Mouse (Mus musculus) stomach, embryonic 16.5 days (tissue): ENCODE measurements around the gene Slc35e3. TPM values are rescaled to one million over a fixed set of nuclear protein-coding genes. Genes with fewer than 3 reads are reported as not detected.

ENCODE experiments used
- ATAC-seq: fragments of 200-750 bp; cut with Nextera tagmentation; 2 replicates; pipeline ENCODE4 v1.8.0; 2017; ENCODE audit warnings: moderate number of reproducible peaks, moderate TSS enrichment; ENCODE audit not compliant: insufficient read depth, low FRiP score
- H3K27ac ChIP-seq: fragments of 300-500 bp; sonication (generic); 2 replicates; pipeline ENCODE4 v1.5.1; 2014; ENCODE audit warnings: low read length
- H3K27me3 ChIP-seq: fragments of 300-500 bp; sonication (generic); 2 replicates; pipeline ENCODE4 v1.6.1; 2014; ENCODE audit warnings: low read length, control low read depth, mixed read lengths; ENCODE audit not compliant: control insufficient read depth, insufficient read depth
- H3K36me3 ChIP-seq: fragments of 300-500 bp; sonication (generic); 2 replicates; pipeline ENCODE4 v1.6.1; 2014; ENCODE audit warnings: low read length; ENCODE audit not compliant: control insufficient read depth, insufficient read depth
- H3K4me1 ChIP-seq: fragments of 300-500 bp; sonication (generic); 2 replicates; pipeline ENCODE4 v1.6.1; 2014; ENCODE audit warnings: low read length, control low read depth, mixed read lengths; ENCODE audit not compliant: control insufficient read depth, insufficient read depth
- H3K4me2 ChIP-seq: fragments of 300-500 bp; sonication (generic); 2 replicates; pipeline ENCODE4 v1.6.1; 2014; ENCODE audit warnings: low read depth, low read length, mixed read lengths
- H3K4me3 ChIP-seq: fragments of 300-500 bp; sonication (generic); replicated peaks from 2 replicates; pipeline ENCODE4 v1.5.1; 2014; ENCODE audit warnings: mild to moderate bottlenecking, low read length
- H3K9ac ChIP-seq: fragments of 300-500 bp; sonication (generic); 2 replicates; pipeline ENCODE4 v1.6.1; 2014; ENCODE audit warnings: low read length
- H3K9me3 ChIP-seq: fragments of 300-500 bp; sonication (generic); replicated peaks from 2 replicates; pipeline ENCODE4 v1.6.1; 2016; ENCODE audit warnings: low read length, control low read depth; ENCODE audit not compliant: control insufficient read depth
- WGBS: fragments of 180-500 bp; shearing (Covaris S2); extraction: QIAGEN DNeasy Blood & Tissue Kit; methylation state at CpG from one replicate; pipeline ENCODE4 v1.1.7; 2014; 5-methylcytosine and 5-hydroxymethylcytosine counted together
- polyA plus RNA-seq: library from polyadenylated mRNA; unstranded; fragments of >200 nt; fragmentation: Nextera tagmentation; extraction: Ambion mirVana; gene quantifications from 2 replicates; pipeline ENCODE4 v1.2.1, GENCODE M21; 2015

Gene Slc35e3
- polyA plus RNA-seq, 1 experiment from 2014 or later = 14.2 TPM

DNA sequence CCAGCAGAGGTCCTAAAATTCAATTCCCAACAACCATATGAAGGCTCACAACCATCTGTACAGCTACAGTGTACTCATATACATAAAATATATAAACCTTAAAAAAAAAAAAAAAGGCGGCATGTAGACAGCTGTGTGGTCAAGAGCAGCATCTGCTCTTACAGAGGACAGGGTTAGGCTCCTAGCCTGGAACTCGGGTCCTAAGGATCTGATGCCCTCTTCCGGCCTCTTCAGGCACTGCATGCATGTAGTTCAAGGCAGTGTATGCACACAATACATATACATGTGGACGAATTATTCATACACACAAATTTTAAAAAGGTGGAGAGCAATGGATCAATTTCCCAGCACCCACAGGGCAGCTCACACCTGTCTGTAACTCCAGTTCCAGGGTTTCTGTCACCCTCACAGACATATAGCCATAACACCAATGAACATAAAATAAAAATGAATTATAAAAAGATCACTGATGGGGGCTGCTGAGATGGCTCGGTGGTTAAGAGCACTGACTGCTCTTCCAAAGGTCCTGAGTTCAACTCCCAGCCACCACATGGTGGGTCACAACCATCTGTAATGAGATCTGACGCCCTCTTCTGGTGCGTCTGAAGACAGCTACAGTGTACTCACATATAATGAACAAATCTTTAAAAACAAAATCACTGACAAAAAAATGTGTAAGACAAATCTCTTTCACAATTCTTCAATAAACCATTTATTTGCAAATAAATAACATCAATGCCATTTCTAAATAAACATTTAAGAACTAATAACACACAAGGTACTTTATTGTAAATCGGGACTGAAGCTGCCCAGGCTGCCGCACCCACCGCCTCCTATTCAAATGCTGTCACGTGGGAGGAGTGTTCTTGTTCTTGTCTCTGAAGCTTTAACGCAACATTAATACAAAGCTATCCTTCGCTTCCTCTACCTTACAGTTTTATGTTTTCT lies 57.7 kb downstream of the Slc35e3 start:
- WGBS = 79% methylated on average over 13 of the region's 13 CpGs
- Histone ChIP-seq H3K9me3 (no peaks in the 10 kb centered on the region), H3K4me3 (no peak overlapping the region), H3K36me3 (peaks cover 17% of the 10 kb centered on the region), H3K27ac (no peak overlapping the region), H3K9ac (no peak overlapping the region), H3K4me2 (no peak overlapping the region), H3K27me3 (no peaks in the 10 kb centered on the region), H3K4me1 (no peaks in the 10 kb centered on the region)
- no peak for ATAC-seq

DNA sequence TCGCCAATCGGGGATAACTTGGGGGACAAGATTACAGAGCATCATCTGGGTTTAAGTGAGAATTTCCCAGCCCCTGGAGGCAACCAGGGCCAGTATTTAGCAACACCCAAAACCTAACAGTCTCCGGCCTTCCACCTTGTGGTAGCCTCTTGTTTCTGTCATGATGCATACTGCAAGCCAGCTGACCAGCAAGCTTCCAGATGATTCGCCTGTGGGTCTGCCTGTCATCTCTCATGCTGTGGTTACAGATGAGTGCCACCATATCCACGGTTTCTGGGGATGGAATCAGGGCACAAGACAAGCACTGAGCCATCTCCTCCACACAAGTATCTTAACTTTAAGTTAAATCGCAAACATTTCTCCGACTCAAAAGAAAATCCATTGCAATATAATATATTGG lies 58.6 kb downstream of the Slc35e3 start:
- H3K36me3 ChIP-seq = peaks cover 15% of the 10 kb centered on the region

DNA sequence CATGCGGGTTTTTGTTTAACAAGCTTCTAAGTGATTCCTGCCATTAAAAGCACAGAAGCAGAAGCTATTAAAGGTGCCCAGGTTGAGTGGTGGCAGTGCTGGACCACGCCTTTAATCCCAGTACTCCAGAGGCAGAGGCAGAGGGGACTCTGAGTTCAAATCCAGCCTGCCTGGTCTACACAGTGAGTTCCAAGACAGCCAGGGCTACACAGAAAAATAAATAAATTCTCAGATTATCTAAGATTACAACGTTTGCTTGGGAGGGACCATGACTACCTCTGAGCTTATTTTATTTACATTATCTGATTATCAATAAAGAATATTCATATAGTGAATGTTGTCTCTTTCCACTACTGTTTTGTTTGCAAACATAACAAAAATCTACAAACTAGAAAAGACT lies 59.1 kb downstream of the Slc35e3 start:
- no peak overlapping the region for H3K4me2 ChIP-seq
- ATAC-seq = no peak
- no peak overlapping the region for H3K4me3 ChIP-seq
- no peaks in the 10 kb centered on the region for H3K27me3 ChIP-seq
- WGBS = 68% methylated on average over 3 of the region's 3 CpGs
- no peaks in the 10 kb centered on the region for H3K9me3 ChIP-seq
- peaks cover 10% of the 10 kb centered on the region for H3K36me3 ChIP-seq
- H3K27ac ChIP-seq = no peak overlapping the region
- H3K4me1 ChIP-seq = no peaks in the 10 kb centered on the region
- no peak overlapping the region for H3K9ac ChIP-seq

More for the DNA sequence above, 58.6 kb downstream of the Slc35e3 start:
- H3K27me3 ChIP-seq = no peaks in the 10 kb centered on the region
- no peak for ATAC-seq
- H3K4me3 ChIP-seq = no peak overlapping the region
- no peaks in the 10 kb centered on the region for H3K4me1 ChIP-seq
- no peak overlapping the region for H3K27ac ChIP-seq
- no peaks in the 10 kb centered on the region for H3K9me3 ChIP-seq
- no peak overlapping the region for H3K4me2 ChIP-seq
- no peak overlapping the region for H3K9ac ChIP-seq
- 87% methylated on average over 7 of the region's 7 CpGs for WGBS

DNA sequence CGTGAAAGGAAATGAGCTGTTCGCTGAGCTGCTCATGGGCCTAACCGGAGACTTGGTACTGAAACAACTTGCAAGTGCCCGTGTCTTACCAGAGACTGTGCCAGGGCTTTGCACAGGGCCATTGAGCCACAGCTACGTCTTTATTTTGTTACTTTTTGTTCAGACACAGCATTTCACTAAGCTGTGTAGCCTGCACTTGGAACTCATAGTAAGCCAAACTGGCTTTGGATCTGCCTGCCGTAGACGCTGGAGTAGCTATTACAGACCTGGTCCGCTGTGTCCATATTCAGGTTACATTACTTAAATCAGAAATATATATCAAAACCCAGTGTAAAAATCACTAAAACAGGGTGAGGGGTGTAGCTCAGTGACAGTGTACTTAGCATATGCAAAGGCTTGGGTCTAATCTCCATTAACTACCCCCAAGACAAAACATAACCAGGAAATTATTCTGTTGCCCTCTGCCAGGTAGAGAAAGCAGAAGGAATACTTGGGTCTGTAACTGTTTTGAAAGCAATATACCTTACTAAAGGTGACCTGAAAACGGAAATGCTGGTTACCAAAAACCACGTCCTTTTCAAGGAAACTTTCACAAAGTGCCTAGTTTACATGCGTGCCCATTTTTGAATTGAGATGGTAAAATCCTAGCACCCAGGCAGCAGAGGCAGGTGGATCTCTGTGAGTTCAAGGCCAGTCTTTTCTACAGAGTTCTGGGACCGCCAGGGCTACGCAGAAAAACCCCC lies 60.1 kb downstream of the Slc35e3 start:
- H3K4me1 ChIP-seq = no peaks in the 10 kb centered on the region
- H3K27ac ChIP-seq = no peak overlapping the region
- no peaks in the 10 kb centered on the region for H3K9me3 ChIP-seq
- 91% methylated on average over 13 of the region's 13 CpGs for WGBS
- no peak overlapping the region for H3K9ac ChIP-seq
- peaks cover 10% of the 10 kb centered on the region for H3K36me3 ChIP-seq
- no peak overlapping the region for H3K4me2 ChIP-seq
- H3K27me3 ChIP-seq = no peaks in the 10 kb centered on the region
- ATAC-seq = no peak
- no peak overlapping the region for H3K4me3 ChIP-seq

DNA sequence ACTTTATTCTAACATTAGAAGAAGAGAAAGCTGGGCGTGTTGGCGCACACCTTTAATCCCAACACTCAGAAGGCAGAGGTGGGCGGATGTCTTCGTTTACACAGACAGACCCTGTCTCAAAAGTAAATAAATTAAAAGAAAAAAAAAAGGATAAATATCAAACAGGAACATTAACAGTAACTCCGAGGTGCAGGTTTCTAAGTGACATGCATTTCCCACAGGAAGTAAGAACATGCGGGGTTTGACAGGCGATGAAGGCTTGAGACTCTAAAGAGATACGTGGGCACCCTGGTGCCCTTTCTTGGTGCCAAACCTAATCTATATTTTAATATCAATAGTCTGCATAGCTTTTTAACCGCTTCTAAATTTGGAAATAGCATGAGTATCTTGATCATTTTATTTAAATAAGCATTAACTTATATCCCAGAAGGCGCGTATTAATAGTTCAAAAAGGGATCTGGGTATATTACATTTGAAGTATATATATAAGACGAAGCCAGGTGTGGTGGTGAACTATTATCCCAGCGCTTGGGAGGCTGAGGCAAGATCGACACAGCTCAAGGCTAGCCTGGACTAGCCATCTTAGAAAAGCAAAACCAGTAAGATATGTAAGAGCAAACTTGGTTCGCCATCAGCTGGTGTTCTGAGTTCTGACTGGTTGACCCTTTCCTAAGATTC lies 60.9 kb downstream of the Slc35e3 start:
- WGBS = 84% methylated on average over 15 of the region's 15 CpGs
- ATAC-seq = no peak
- no peak overlapping the region for H3K4me3 ChIP-seq
- H3K27ac ChIP-seq = no peak overlapping the region
- no peaks in the 10 kb centered on the region for H3K4me1 ChIP-seq
- H3K4me2 ChIP-seq = no peak overlapping the region
- peaks cover 7% of the 10 kb centered on the region for H3K36me3 ChIP-seq
- H3K27me3 ChIP-seq = no peaks in the 10 kb centered on the region
- no peaks in the 10 kb centered on the region for H3K9me3 ChIP-seq
- no peak overlapping the region for H3K9ac ChIP-seq

DNA sequence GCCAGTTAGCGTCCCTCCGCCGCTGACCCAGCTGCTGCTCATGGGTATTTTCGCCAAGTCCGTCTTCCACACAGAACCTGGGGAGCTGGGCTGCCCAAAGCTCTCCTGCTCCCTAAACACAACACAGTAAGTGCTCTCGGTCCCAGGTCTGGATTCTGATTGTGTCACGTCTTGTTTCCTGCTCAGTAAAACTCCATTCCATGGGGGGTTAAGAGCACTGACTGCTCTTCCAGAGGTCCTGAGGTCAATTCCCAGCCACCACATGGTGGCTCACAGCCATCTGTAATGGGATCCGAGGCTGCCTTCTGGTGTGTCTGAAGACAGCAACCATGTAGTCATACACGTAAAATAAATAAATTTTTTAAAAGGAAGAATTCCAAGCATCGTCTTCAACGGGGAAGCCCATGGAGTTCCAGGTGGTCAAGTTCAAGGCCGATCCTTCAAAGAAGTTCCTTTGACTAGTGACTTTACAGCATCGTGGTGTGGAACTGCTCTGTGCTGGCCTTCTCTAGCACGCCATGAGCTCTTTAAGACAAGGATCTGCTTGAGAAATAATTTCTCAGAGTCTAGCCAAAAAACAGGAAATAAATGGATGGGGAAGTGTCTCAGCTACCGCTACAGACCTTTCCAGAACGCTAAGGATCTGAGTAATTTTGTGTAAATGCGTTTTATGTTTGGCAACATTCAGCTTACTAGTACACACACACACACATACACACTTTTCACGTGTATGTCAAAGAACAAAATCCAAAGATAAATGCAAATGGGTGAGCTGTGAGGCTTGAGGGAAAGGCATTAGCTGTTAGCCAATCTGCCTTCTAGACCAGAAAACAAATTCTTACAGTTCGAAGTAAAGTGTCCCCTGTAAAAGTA lies 61.6 kb downstream of the Slc35e3 start:
- Histone ChIP-seq H3K4me3 (no peak overlapping the region), H3K9ac (no peak overlapping the region), H3K4me2 (no peak overlapping the region), H3K4me1 (no peaks in the 10 kb centered on the region), H3K27ac (no peak overlapping the region), H3K36me3 (peaks cover 2% of the 10 kb centered on the region), H3K9me3 (no peaks in the 10 kb centered on the region), H3K27me3 (no peaks in the 10 kb centered on the region)
- no peak for ATAC-seq
- 81% methylated on average over 19 of the region's 19 CpGs for WGBS

DNA sequence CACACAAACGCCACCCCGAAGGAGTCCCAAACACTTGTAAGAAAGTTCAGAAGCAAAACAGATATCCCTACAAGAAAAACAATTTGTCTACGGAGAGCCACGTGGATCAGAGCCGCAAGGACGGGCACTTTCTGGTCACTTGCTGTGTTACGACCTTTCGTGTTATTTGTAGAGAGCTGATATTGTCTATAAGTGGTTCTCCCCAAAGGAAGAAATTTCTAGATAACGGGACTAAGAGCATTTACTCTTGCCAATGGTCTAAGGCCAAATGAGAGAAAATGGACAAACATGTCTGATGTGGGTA lies 62.5 kb downstream of the Slc35e3 start:
- Histone ChIP-seq H3K4me1 (no peaks in the 10 kb centered on the region), H3K27ac (no peak overlapping the region), H3K36me3 (no peaks in the 10 kb centered on the region), H3K4me2 (no peak overlapping the region), H3K9ac (no peak overlapping the region), H3K27me3 (no peaks in the 10 kb centered on the region), H3K9me3 (no peaks in the 10 kb centered on the region), H3K4me3 (no peak overlapping the region)
- WGBS = 91% methylated on average over 9 of the region's 9 CpGs
- no peak for ATAC-seq
